In the genomic region with DNA sequence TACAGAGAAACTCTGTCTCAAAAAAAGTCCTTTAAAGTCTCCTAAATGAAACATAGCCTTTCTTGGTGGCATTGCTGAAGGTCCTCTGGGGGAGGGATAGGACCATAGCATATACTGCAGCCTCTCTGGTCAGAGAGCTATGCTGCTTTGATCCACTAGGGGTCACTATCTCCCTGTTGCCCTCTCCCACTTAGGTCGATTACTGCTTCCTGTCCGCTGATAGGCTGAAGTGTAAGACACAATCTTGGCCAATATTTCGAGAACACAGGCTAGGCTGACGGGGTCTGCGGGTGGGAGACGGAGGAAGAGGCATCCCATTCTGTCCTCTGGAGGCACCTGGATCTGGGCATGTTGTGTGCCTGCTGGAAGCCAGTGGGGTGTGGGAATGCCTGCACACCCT, we compare ENCODE assay signal across 10 mouse cellular contexts. TPM values are rescaled to one million over a fixed set of nuclear protein-coding genes. Genes with fewer than 3 reads are reported as not detected.
DNase-seq lines count a peak whose midpoint lies in the region; ATAC-seq and TF ChIP-seq lines count a peak whose summit lies in the region.
"Had no signal": no experiment of that assay in that cellular context is flagged by ENCODE, and none has a peak within 500 bp of the region (broad histone marks: within the 10 kb centered on the region; RNA-seq: fewer than 3 reads in every experiment).

No protein-coding gene starts in this region.

- 42% methylated on average over 6 of the region's 6 CpGs for WGBS in forebrain, embryonic 10.5 days
- 39% methylated on average over 6 of the region's 6 CpGs for WGBS in forebrain, embryonic 14.5 days
- 50% methylated on average over 6 of the region's 6 CpGs for WGBS in midbrain, postnatal 0 days
- WGBS in midbrain, embryonic 15.5 days: 45% methylated on average over 6 of the region's 6 CpGs
- WGBS in stomach, postnatal 0 days: 45% methylated on average over 6 of the region's 6 CpGs

- DNase-seq in forebrain, embryonic 10.5 days (ENCODE audit: extremely low spot score, low spot score): peak; percentile 35
- no peak for DNase-seq in forebrain, embryonic 14.5 days (ENCODE audit: low spot score)
- DNase-seq in midbrain, postnatal 0 days (ENCODE audit: low spot score): no peak
- DNase-seq in stomach, postnatal 0 days (ENCODE audit: low spot score): peak; percentile 38

- no peaks in the 10 kb centered on the region; the same call in 1 of the 2 replicates for H3K27me3 ChIP-seq in forebrain, embryonic 10.5 days (ENCODE audit: poor library complexity, severe bottlenecking)
- no peaks in the 10 kb centered on the region for H3K27me3 ChIP-seq in forebrain, embryonic 14.5 days (replicated peaks; ENCODE audit: control insufficient read depth, insufficient read depth, low read length)
- H3K27me3 ChIP-seq in midbrain, postnatal 0 days (ENCODE audit: insufficient read depth, low read length): no peaks in the 10 kb centered on the region
- no peaks in the 10 kb centered on the region for H3K27me3 ChIP-seq in midbrain, embryonic 15.5 days (replicated peaks)
- no peaks in the 10 kb centered on the region for H3K27me3 ChIP-seq in stomach, postnatal 0 days (ENCODE audit: control insufficient read depth, insufficient read depth, low read length)

- H3K27ac ChIP-seq in forebrain, embryonic 10.5 days: no peak overlapping the region
- no peak overlapping the region for H3K27ac ChIP-seq in forebrain, embryonic 14.5 days (ENCODE audit: low read depth, low read length)
- no peak overlapping the region for H3K27ac ChIP-seq in midbrain, postnatal 0 days (ENCODE audit: low read depth, low read length)
- H3K27ac ChIP-seq in midbrain, embryonic 15.5 days: no peak overlapping the region
- no peak overlapping the region for H3K27ac ChIP-seq in stomach, postnatal 0 days (replicated peaks)
- H3K27ac ChIP-seq: embryonic facial prominence, embryonic 10.5 days had no signal

- no peaks in the 10 kb centered on the region; the same call in 1 of the 2 replicates for H3K4me1 ChIP-seq in forebrain, embryonic 10.5 days
- H3K4me1 ChIP-seq in forebrain, embryonic 14.5 days (ENCODE audit: control insufficient read depth, insufficient read depth, low read length): no peaks in the 10 kb centered on the region
- H3K4me1 ChIP-seq in midbrain, postnatal 0 days (ENCODE audit: insufficient read depth, low read length): no peaks in the 10 kb centered on the region
- H3K4me1 ChIP-seq in midbrain, embryonic 15.5 days: no peaks in the 10 kb centered on the region
- H3K4me1 ChIP-seq in stomach, postnatal 0 days (replicated peaks; ENCODE audit: control insufficient read depth, insufficient read depth): no peaks in the 10 kb centered on the region

- no peak overlapping the region for H3K9ac ChIP-seq in forebrain, embryonic 14.5 days (ENCODE audit: low read length)
- H3K9ac ChIP-seq in midbrain, postnatal 0 days (replicated peaks; ENCODE audit: low read length, poor library complexity, severe bottlenecking): no peak overlapping the region
- H3K9ac ChIP-seq in midbrain, embryonic 15.5 days: no peak overlapping the region
- H3K9ac ChIP-seq in stomach, postnatal 0 days (ENCODE audit: low read length): no peak overlapping the region

- peak; percentile 62 for TF ChIP-seq CTCF in midbrain, postnatal 0 days (IDR thresholded peaks at IDR 0.05)
- peak; percentile 78 for TF ChIP-seq CTCF in stomach, postnatal 0 days (IDR thresholded peaks at IDR 0.05; ENCODE audit: low read depth)

- H3K9me3 ChIP-seq in forebrain, embryonic 10.5 days: no peaks in the 10 kb centered on the region
- no peaks in the 10 kb centered on the region for H3K9me3 ChIP-seq in forebrain, embryonic 14.5 days (replicated peaks; ENCODE audit: control insufficient read depth, low read length)
- H3K9me3 ChIP-seq in midbrain, postnatal 0 days (ENCODE audit: low read length): no peaks in the 10 kb centered on the region
- H3K9me3 ChIP-seq in midbrain, embryonic 15.5 days: no peaks in the 10 kb centered on the region
- no peaks in the 10 kb centered on the region for H3K9me3 ChIP-seq in stomach, postnatal 0 days (ENCODE audit: control insufficient read depth, low read length)
- H3K9me3 ChIP-seq: embryonic facial prominence, embryonic 10.5 days had no signal

- H3K4me3 ChIP-seq in forebrain, embryonic 10.5 days: no peak overlapping the region
- H3K4me3 ChIP-seq in forebrain, embryonic 14.5 days (ENCODE audit: low read depth, low read length): no peak overlapping the region
- H3K4me3 ChIP-seq in midbrain, postnatal 0 days (ENCODE audit: low read depth, low read length): no peak overlapping the region
- H3K4me3 ChIP-seq in midbrain, embryonic 15.5 days: no peak overlapping the region
- no peak overlapping the region for H3K4me3 ChIP-seq in stomach, postnatal 0 days (ENCODE audit: low read depth, low read length)
- H3K4me3 ChIP-seq: embryonic facial prominence, embryonic 10.5 days; myocyte had no signal

- TF ChIP-seq EP300 in stomach, postnatal 0 days (optimal IDR thresholded peaks at IDR 0.05): no peak

- H3K4me2 ChIP-seq in forebrain, embryonic 14.5 days (ENCODE audit: low read length): no peak overlapping the region
- no peak overlapping the region for H3K4me2 ChIP-seq in midbrain, postnatal 0 days (ENCODE audit: low read depth, low read length, poor library complexity, severe bottlenecking)
- H3K4me2 ChIP-seq in midbrain, embryonic 15.5 days: no peak overlapping the region
- no peak overlapping the region for H3K4me2 ChIP-seq in stomach, postnatal 0 days (replicated peaks; ENCODE audit: low read depth)

- H3K36me3 ChIP-seq in forebrain, embryonic 10.5 days (replicated peaks): no peaks in the 10 kb centered on the region
- H3K36me3 ChIP-seq in forebrain, embryonic 14.5 days (ENCODE audit: control insufficient read depth, insufficient read depth, low read length): no peaks in the 10 kb centered on the region
- no peaks in the 10 kb centered on the region for H3K36me3 ChIP-seq in midbrain, postnatal 0 days (ENCODE audit: insufficient read depth, low read length)
- H3K36me3 ChIP-seq in midbrain, embryonic 15.5 days (replicated peaks): no peaks in the 10 kb centered on the region
- no peaks in the 10 kb centered on the region for H3K36me3 ChIP-seq in stomach, postnatal 0 days (ENCODE audit: control insufficient read depth, insufficient read depth, low read length)
- H3K36me3 ChIP-seq: embryonic facial prominence, embryonic 10.5 days had no signal

- no peak for ATAC-seq in forebrain, embryonic 14.5 days
- no peak for ATAC-seq in midbrain, postnatal 0 days (ENCODE audit: low FRiP score)
- ATAC-seq in midbrain, embryonic 15.5 days (replicated peaks): no peak
- peak; percentile 71 for ATAC-seq in common myeloid progenitor, adult 5-6 weeks (replicated peaks; ENCODE audit: low read depth, poor library complexity, severe bottlenecking)
- no peak for ATAC-seq in stomach, postnatal 0 days (ENCODE audit: low FRiP score, low TSS enrichment)
- ATAC-seq in activated CD4-positive, CD25-positive, alpha-beta regulatory T cell, adult 4 months: no peak
- ATAC-seq in cerebellum, adult (ENCODE audit: insufficient number of reproducible peaks, low FRiP score, low TSS enrichment): no peak

RNA-seq across cellular contexts. Expression of a gene that starts 37.9 kb away (rescaled TPM):
- 0.17 and 0.31 TPM in 2 replicates for polyA plus RNA-seq in forebrain, embryonic 10.5 days (2016; fragmentation: Nextera tagmentation; extraction: Ambion mirVana)
- 0.55 and 0.79 TPM in 2 replicates for polyA plus RNA-seq in forebrain, embryonic 14.5 days (2014; fragmentation: Nextera tagmentation; extraction: Ambion mirVana)
- total RNA-seq in midbrain, postnatal 0 days (2014; rRNA removed): 1.2 and 3.4 TPM in 2 replicates
- 0.88 and 1.4 TPM in 2 replicates for polyA plus RNA-seq in midbrain, postnatal 0 days (2015; fragmentation: Nextera tagmentation; extraction: Ambion mirVana)
- polyA plus RNA-seq in midbrain, embryonic 15.5 days (2015; fragmentation: Nextera tagmentation; extraction: Ambion mirVana): 0.69 and 0.92 TPM in 2 replicates
- total RNA-seq in common myeloid progenitor, adult 5-6 weeks (2017): 0.19 and 1.1 TPM in 2 replicates
- 2.1 and 2.8 TPM in 2 replicates for polyA plus RNA-seq in stomach, postnatal 0 days (2015; fragmentation: Nextera tagmentation; extraction: Ambion mirVana)
- polyA plus RNA-seq in activated CD4-positive, CD25-positive, alpha-beta regulatory T cell, adult 4 months (2017; shearing (Covaris generic)): under 1 TPM; 0.24 to 0.25 TPM

RNA-seq across cellular contexts. Expression of a gene that starts 52.5 kb away (rescaled TPM):
- polyA plus RNA-seq in forebrain, embryonic 10.5 days (2016; fragmentation: Nextera tagmentation; extraction: Ambion mirVana): 3.9 and 4.1 TPM in 2 replicates
- polyA plus RNA-seq in forebrain, embryonic 14.5 days (2014; fragmentation: Nextera tagmentation; extraction: Ambion mirVana): 4.5 and 5.0 TPM in 2 replicates
- 5.6 and 10.4 TPM in 2 replicates for total RNA-seq in midbrain, postnatal 0 days (2014; rRNA removed)
- polyA plus RNA-seq in midbrain, postnatal 0 days (2015; fragmentation: Nextera tagmentation; extraction: Ambion mirVana): 3.5 and 4.2 TPM in 2 replicates
- polyA plus RNA-seq in midbrain, embryonic 15.5 days (2015; fragmentation: Nextera tagmentation; extraction: Ambion mirVana): 7.1 and 8.1 TPM in 2 replicates
- total RNA-seq in common myeloid progenitor, adult 5-6 weeks (2017): 0.18 TPM in 1 of 2 replicates, not detected in the other
- 0.79 and 0.98 TPM in 2 replicates for polyA plus RNA-seq in stomach, postnatal 0 days (2015; fragmentation: Nextera tagmentation; extraction: Ambion mirVana)
- polyA plus RNA-seq in activated CD4-positive, CD25-positive, alpha-beta regulatory T cell, adult 4 months (2017; shearing (Covaris generic)): not detected

Comparison
In these comparisons a context has a peak if more than half of its experiments do, and no peak if none do; other contexts are left out.
1. DNase-seq: peak in forebrain, embryonic 10.5 days (single experiment) and stomach, postnatal 0 days (single experiment); none in forebrain, embryonic 14.5 days (single experiment) and midbrain, postnatal 0 days (single experiment).